Mouse (Mus musculus) thymus, postnatal 25 days (tissue): ENCODE measurements around the gene Syngr4.

Experiments used
- DNase-seq: peaks from one replicate; pipeline ENCODE4 v3.0.0; 2022

Syngr4 gene

GRCm38 (mm10) chr7:45865925-45866910 lies 30.3 kb downstream of the Syngr4 start:
- DNase-seq: peak; percentile 90

GRCm38 (mm10) chr7:45864435-45864834 lies 32.1 kb downstream of the Syngr4 start:
- DNase-seq: no peak

- no peak for DNase-seq
These were observed 33.7 kb downstream of the Syngr4 start for GRCm38 (mm10) chr7:45862804-45863203.

GRCm38 (mm10) chr7:45859008-45859407 lies 37.5 kb downstream of the Syngr4 start:
- no peak for DNase-seq

- no peak for DNase-seq
These were observed 39.3 kb downstream of the Syngr4 start for GRCm38 (mm10) chr7:45856950-45857901.

GRCm38 (mm10) chr7:45853089-45853488 lies 43.4 kb downstream of the Syngr4 start:
- DNase-seq: no peak

DNA sequence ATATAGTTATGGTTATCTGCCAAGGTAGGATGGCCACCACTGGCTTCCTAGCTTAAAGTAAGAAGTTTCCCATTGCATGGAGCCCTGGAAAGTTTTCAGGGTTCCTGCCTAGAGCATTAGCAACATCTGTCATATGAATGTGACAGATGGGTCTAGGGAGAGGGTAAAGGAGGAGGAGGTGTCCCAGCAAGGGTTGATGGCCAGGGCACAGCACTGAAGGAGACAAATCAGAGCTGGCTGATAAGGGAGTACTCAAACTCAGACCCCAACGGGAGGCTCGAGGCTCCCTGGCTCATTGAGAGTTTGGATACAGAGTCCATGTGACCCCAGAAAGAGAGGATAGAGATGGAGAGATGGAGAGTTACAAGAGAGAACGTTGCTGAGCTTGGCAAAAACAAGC lies 45.9 kb downstream of the Syngr4 start:
- DNase-seq: no peak

DNA sequence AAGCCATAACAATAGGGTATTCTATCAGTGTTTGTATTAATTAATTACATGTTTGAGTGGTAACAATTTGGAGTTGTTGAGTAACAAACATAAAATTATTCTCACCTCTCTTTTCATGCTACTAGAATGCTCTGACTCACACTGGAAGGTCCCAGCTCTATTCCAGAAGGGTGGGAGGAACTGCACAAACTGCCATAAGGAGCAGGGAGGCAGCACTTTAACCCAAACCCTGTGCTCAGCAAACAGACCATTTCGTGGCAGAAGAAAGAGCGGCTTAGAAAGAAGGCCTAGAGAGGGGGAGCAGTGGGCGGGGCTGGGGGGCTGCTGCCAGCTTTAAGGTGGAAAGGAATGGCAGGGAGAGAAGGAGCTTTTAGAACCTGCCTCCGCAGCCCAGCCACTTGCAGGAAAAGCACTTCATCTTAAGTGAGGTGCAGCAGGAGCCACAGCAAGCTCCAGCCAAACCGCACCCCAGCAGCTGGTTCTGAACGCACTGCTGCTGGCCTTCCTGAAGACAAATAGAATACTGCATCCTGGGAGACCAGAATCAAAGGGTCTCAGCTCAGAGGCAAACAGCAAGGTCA lies 48.0 kb downstream of the Syngr4 start:
- no peak for DNase-seq

DNA sequence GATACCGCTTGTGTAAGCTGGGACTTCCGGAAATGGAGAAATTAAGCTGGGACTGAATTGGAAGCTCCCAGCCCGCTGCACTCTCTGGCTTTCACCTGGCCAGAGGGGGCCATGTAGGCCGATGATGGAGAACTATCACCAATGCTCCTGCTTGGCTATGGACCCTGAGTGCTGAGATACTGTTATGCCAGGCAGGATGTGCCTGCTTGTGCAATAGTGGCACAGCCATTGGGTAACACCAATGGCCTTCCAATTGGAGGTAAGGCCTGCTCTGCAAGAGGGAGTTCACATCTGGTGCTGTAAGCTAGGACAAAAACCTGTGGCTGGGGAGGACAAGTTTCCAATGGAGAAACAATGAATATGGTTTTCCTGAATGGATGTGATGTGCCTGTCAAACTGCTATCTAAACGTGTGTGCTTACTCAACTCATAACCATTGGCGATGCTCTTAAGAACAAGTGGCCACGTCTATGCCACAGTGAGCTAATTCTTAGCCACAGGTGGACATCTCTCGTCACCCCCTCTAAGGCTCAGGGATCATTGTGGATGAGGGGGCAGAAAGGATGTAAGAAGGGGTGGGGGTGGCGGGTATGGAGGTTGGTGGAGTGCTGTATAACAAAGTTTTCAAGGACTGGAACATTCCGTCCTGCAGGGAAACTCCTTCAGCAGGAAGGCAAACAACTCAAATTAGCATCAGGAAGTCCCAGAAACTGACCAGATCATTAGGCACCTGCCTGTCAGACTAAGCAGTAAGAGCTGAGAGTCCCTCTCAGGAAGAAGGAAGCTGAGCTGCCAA lies 53.4 kb downstream of the Syngr4 start:
- DNase-seq: no peak
